16 mouse cellular contexts compared by ENCODE assay signal in the genomic region with DNA sequence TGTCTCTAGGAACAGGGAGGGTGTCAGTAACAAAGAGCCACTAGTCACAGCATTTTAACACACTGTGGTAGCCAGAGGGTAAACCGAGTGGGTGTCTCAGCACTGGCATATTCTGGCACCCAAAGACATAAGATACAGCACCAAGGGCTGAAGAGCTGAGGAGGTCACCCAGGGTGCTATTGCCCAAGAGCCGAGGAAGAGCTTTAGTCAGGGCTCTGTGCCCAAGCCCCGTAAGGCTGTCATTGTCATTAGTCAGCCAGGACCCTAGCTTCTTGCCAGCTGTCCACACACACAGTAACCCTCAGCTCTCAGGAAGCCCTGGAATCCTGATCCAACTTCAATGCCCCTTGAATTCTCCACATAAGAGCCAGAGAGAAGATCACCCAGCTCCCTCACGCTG. TPM values are rescaled to one million over a fixed set of nuclear protein-coding genes. Genes with fewer than 3 reads are reported as not detected.
DNase-seq lines count a peak whose midpoint lies in the region; ATAC-seq and TF ChIP-seq lines count a peak whose summit lies in the region.
"Had no signal": no experiment of that assay in that cellular context is flagged by ENCODE, and none has a peak within 500 bp of the region (broad histone marks: within the 10 kb centered on the region; RNA-seq: fewer than 3 reads in every experiment).

No protein-coding gene starts in this region.

- H3K36me3 ChIP-seq in heart, adult 2 months (ENCODE audit: control insufficient read depth, insufficient read depth, low read length): peaks cover 4% of the 10 kb centered on the region; the same call in 1 of the 2 replicates

- no peak for TF ChIP-seq CTCF in heart, adult 2 months (IDR thresholded peaks at IDR 0.05)

- WGBS in heart, adult 2 months: 30% methylated on average over 4 of the region's 4 CpGs

- no peak for ATAC-seq in activated CD4-positive, CD25-positive, alpha-beta regulatory T cell, adult 4 months
- ATAC-seq: forebrain, embryonic 14.5 days; intestine, embryonic 15.5 days; liver, postnatal 0 days had no signal

- DNase-seq in heart, adult 2 months: peak; percentile 44 to 71
- DNase-seq in heart, postnatal 4 days: no peak
- peak; percentile 43 for DNase-seq in 3T3-L1 (ENCODE audit: low read depth, low spot score)
- DNase-seq in adipocyte (ENCODE audit: low spot score): peak; percentile 36
- DNase-seq in gastrocnemius, postnatal 10 days: peak; percentile 20
- no peak for DNase-seq in kidney, adult 8-10 months
- no peak for DNase-seq in thymus, postnatal 0 days (ENCODE audit: low spot score)
- DNase-seq: cerebellum, postnatal 36 days; kidney, postnatal 25 days; liver, postnatal 0 days; spleen, adult 18-20 months had no signal

- H3K27ac ChIP-seq in heart, adult 2 months: peak overlapping the region; percentile 57
- H3K27ac ChIP-seq: embryonic facial prominence, embryonic 13.5 days; intestine, embryonic 15.5 days had no signal

- H3K4me1 ChIP-seq in heart, adult 2 months (ENCODE audit: control insufficient read depth, insufficient read depth, low read length): peaks cover 8% of the 10 kb centered on the region
- H3K4me1 ChIP-seq: embryonic facial prominence, embryonic 13.5 days; intestine, embryonic 15.5 days had no signal

- TF ChIP-seq POLR2A in heart, adult 2 months (IDR thresholded peaks at IDR 0.05; ENCODE audit: insufficient read depth, low read depth, low read length): no peak

- H3K9ac ChIP-seq in heart, adult 2 months (ENCODE audit: low read depth, low read length): no peak overlapping the region
- H3K9ac ChIP-seq: embryonic facial prominence, embryonic 13.5 days; intestine, embryonic 15.5 days; liver, postnatal 0 days had no signal

- H3K79me2 ChIP-seq in heart, adult 2 months (replicated peaks; ENCODE audit: control insufficient read depth, insufficient read depth, low read length): no peaks in the 10 kb centered on the region

- 0 out of 2 replicates have a peak, but pooled peaks have one; percentile 15 for TF ChIP-seq EP300 in heart, adult 2 months (IDR thresholded peaks at IDR 0.05; ENCODE audit: insufficient read depth, low read depth, low read length)

- no peaks in the 10 kb centered on the region for H3K27me3 ChIP-seq in heart, adult 2 months (ENCODE audit: control insufficient read depth, insufficient read depth, low read length)
- H3K27me3 ChIP-seq: embryonic facial prominence, embryonic 13.5 days; intestine, embryonic 15.5 days; megakaryocyte, embryonic 14.5 days had no signal

- intact Hi-C loops in heart, adult 2 months (cut with DNase I): no loop called here

- H3K4me3 ChIP-seq in heart, adult 2 months: no peak overlapping the region
- H3K4me3 ChIP-seq: embryonic facial prominence, embryonic 13.5 days; intestine, embryonic 15.5 days; megakaryocyte, embryonic 14.5 days had no signal

RNA-seq across cellular contexts. Expression of a gene that starts 21.5 kb away (rescaled TPM):
- 10 to 100 TPM; 43.8 to 52.9 TPM for total RNA-seq in heart, adult 2 months (2021)
- 37.4 and 51.5 TPM in 2 replicates for polyA plus RNA-seq in heart, adult 2 months (2012; rRNA removed)
- total RNA-seq in heart, postnatal 4 days (2021): 10 to 100 TPM; 43.6 to 45.3 TPM
- 10 to 100 TPM; 35.2 to 37.9 TPM for total RNA-seq in gastrocnemius, postnatal 10 days (2021)
- polyA plus RNA-seq in activated CD4-positive, CD25-positive, alpha-beta regulatory T cell, adult 4 months (2017; shearing (Covaris generic)): 10 to 100 TPM in 1 of 2 experiments, 1 to 10 TPM in 1; 5.1 to 11.0 TPM
- 20.0 and 26.3 TPM in 2 replicates for polyA plus RNA-seq in thymus, postnatal 0 days (2015; fragmentation: Nextera tagmentation; extraction: Ambion mirVana)

RNA-seq across cellular contexts. Expression of a gene that starts 38.0 kb away (rescaled TPM):
- 10 to 100 TPM; 10.0 to 10.8 TPM for total RNA-seq in heart, adult 2 months (2021)
- 7.8 and 10.5 TPM in 2 replicates for polyA plus RNA-seq in heart, adult 2 months (2012; rRNA removed)
- 10 to 100 TPM; 10.2 to 11.0 TPM for total RNA-seq in heart, postnatal 4 days (2021)
- 1 to 10 TPM; 8.6 to 8.8 TPM for total RNA-seq in gastrocnemius, postnatal 10 days (2021)
- 10 to 100 TPM; 10.6 to 10.7 TPM for polyA plus RNA-seq in activated CD4-positive, CD25-positive, alpha-beta regulatory T cell, adult 4 months (2017; shearing (Covaris generic))
- polyA plus RNA-seq in thymus, postnatal 0 days (2015; fragmentation: Nextera tagmentation; extraction: Ambion mirVana): 18.1 and 18.7 TPM in 2 replicates

RNA-seq across cellular contexts. Expression of a gene that starts 53.3 kb away (rescaled TPM):
- 100 to 1,000 TPM; 552 to 639 TPM for total RNA-seq in heart, adult 2 months (2021)
- 393 and 410 TPM in 2 replicates for polyA plus RNA-seq in heart, adult 2 months (2012; rRNA removed)
- total RNA-seq in heart, postnatal 4 days (2021): 100 to 1,000 TPM; 198 to 215 TPM
- total RNA-seq in gastrocnemius, postnatal 10 days (2021): 100 to 1,000 TPM; 119 to 143 TPM
- 10 to 100 TPM; 18.9 to 63.4 TPM for polyA plus RNA-seq in activated CD4-positive, CD25-positive, alpha-beta regulatory T cell, adult 4 months (2017; shearing (Covaris generic))
- 28.9 and 31.2 TPM in 2 replicates for polyA plus RNA-seq in thymus, postnatal 0 days (2015; fragmentation: Nextera tagmentation; extraction: Ambion mirVana)

Comparison
In these comparisons a context has a peak if more than half of its experiments do, and no peak if none do; other contexts are left out.
1. DNase-seq: peak in heart, adult 2 months (2 of 2), 3T3-L1 (single experiment), adipocyte (single experiment) and gastrocnemius, postnatal 10 days (single experiment); none in heart, postnatal 4 days (single experiment), kidney, adult 8-10 months (0 of 2) and thymus, postnatal 0 days (single experiment).